Mouse (Mus musculus) liver, embryonic 16.5 days (tissue): ENCODE data around the gene Appl2. TPM values are rescaled to one million over a fixed set of nuclear protein-coding genes. Genes with fewer than 3 reads are reported as not detected.

Source experiments
- ATAC-seq: fragments of 200-750 bp; cut with Nextera tagmentation; 2 replicates; pipeline ENCODE4 v1.8.0; 2017; ENCODE audit warnings: low read depth, mild to moderate bottlenecking, moderate number of reproducible peaks, moderate library complexity
- H3K27ac ChIP-seq: fragments of 300-500 bp; sonication (generic); 2 replicates; pipeline ENCODE4 v1.5.1; 2014; ENCODE audit warnings: mild to moderate bottlenecking, low read length
- H3K27me3 ChIP-seq: fragments of 300-500 bp; sonication (generic); 2 replicates; pipeline ENCODE4 v1.6.1; 2014; ENCODE audit warnings: low read depth, low read length, mixed read lengths; ENCODE audit not compliant: control insufficient read depth, insufficient read depth
- H3K36me3 ChIP-seq: fragments of 300-500 bp; sonication (generic); 2 replicates; pipeline ENCODE4 v1.6.1; 2014; ENCODE audit warnings: mild to moderate bottlenecking; ENCODE audit not compliant: control insufficient read depth, insufficient read depth
- H3K4me1 ChIP-seq: fragments of 300-500 bp; sonication (generic); 2 replicates; pipeline ENCODE4 v1.6.1; 2014; ENCODE audit warnings: low read depth, low read length, mixed read lengths; ENCODE audit not compliant: control insufficient read depth
- H3K4me2 ChIP-seq: fragments of 300-500 bp; sonication (generic); 2 replicates; pipeline ENCODE4 v1.6.1; 2014; ENCODE audit warnings: low read depth, low read length, mixed read lengths
- H3K4me3 ChIP-seq: fragments of 300-500 bp; sonication (generic); 2 replicates; pipeline ENCODE4 v1.5.1; 2014; ENCODE audit warnings: low read depth, mild to moderate bottlenecking, low read length
- H3K9ac ChIP-seq: fragments of 300-500 bp; sonication (generic); 2 replicates; pipeline ENCODE4 v1.6.1; 2014; ENCODE audit warnings: low read depth, low read length
- H3K9me3 ChIP-seq: fragments of 300-500 bp; sonication (generic); replicated peaks from 2 replicates; pipeline ENCODE4 v1.6.1; 2016; ENCODE audit warnings: low read length; ENCODE audit not compliant: control insufficient read depth
- WGBS: fragments of 180-500 bp; shearing (Covaris S2); extraction: QIAGEN DNeasy Blood & Tissue Kit; methylation state at CpG from one replicate; pipeline ENCODE4 v1.1.7; 2014; ENCODE audit not compliant: insufficient replicate concordance; 5-methylcytosine and 5-hydroxymethylcytosine counted together
- polyA plus RNA-seq: library from polyadenylated mRNA; unstranded; fragments of >200 nt; fragmentation: Nextera tagmentation; extraction: Ambion mirVana; gene quantifications from 2 replicates; pipeline ENCODE4 v1.2.1, GENCODE M21; 2015

Appl2 gene
- polyA plus RNA-seq, 1 experiment from 2014 or later: 15.9 TPM

GRCm38 (mm10) chr10:83624841-83625240, 23.7 kb downstream of the Appl2 start:
- Histone ChIP-seq H3K9me3 (no peaks in the 10 kb centered on the region), H3K36me3 (no peaks in the 10 kb centered on the region), H3K4me2 (no peak overlapping the region), H3K9ac (no peak overlapping the region), H3K4me1 (no peaks in the 10 kb centered on the region), H3K27ac (no peak overlapping the region), H3K27me3 (no peaks in the 10 kb centered on the region), H3K4me3 (no peak overlapping the region)
- whole genome bisulfite sequencing: 72% methylated on average over 12 of the region's 12 CpGs
- ATAC-seq: no peak

DNA sequence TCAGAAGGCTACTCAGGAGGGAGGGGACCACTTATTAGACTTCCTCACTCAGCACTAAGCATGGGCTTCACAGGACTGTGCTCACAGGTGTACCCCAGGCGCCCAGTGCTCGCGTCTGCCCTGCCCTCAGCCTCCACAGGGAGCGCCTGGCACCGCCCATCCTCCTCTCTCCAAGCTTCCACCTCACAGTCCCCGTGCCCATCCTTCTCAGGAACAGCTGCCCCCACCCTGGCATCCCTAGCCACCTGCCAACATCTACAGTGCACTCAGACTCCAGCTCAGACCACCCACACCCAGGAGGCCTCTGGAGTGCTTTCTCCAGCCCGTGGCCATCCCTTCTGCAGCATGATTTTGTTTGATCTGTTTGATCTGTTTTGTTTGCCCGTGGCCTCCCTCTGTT, 24.5 kb downstream of the Appl2 start:
- H3K27ac ChIP-seq: no peak overlapping the region
- 67% methylated on average over 8 of the region's 8 CpGs for WGBS

DNA sequence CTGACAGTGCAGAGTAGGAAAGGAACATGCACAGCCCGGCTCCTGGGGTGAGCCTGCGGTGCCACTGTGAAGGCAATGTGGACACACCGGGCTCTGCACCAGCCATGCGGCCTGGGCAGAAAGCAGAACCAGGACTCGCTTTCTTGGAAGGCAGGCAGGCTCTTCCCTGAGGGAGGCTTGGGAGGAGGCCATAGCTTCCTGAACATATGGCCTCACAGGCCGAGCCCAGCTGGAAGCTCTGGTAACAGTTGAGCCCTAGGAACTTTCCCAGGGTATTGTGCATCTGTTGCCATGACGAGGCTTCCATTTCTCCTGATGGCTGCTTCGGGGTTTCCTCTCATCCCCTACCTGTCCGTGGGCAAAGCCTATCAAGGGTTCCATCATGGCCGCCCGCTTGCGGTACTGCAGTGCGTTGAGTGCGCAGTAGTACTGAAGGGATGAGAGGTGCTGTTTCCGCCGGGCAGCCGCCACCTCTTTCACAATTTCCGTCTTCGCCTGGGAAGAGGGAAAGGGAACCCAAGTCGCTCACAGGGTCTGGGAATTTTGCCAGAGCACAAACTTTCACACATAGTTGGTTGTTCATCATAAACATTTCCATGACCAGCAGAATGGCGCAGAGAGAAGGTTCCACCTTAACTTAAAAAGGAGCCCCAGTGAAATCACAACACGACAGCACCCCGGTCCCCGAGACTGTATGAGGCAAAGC, 28.0 kb downstream of the Appl2 start:
- no peak overlapping the region for H3K4me2 ChIP-seq
- no peak overlapping the region for H3K9ac ChIP-seq
- no peaks in the 10 kb centered on the region for H3K36me3 ChIP-seq
- no peak for ATAC-seq
- no peaks in the 10 kb centered on the region for H3K27me3 ChIP-seq
- H3K9me3 ChIP-seq: no peaks in the 10 kb centered on the region
- WGBS: 74% methylated on average over 24 of the region's 24 CpGs
- no peak overlapping the region for H3K4me3 ChIP-seq
- no peak overlapping the region for H3K27ac ChIP-seq
- no peaks in the 10 kb centered on the region for H3K4me1 ChIP-seq

More for the DNA sequence above, 24.5 kb downstream of the Appl2 start:
- H3K4me1 ChIP-seq: no peaks in the 10 kb centered on the region
- no peak overlapping the region for H3K4me2 ChIP-seq
- no peak overlapping the region for H3K9ac ChIP-seq
- ATAC-seq: no peak
- no peak overlapping the region for H3K4me3 ChIP-seq
- no peaks in the 10 kb centered on the region for H3K36me3 ChIP-seq
- no peaks in the 10 kb centered on the region for H3K9me3 ChIP-seq
- H3K27me3 ChIP-seq: no peaks in the 10 kb centered on the region

GRCm38 (mm10) chr10:83618819-83619440, 29.6 kb downstream of the Appl2 start:
- H3K4me2 ChIP-seq: no peak overlapping the region
- H3K27ac ChIP-seq: no peak overlapping the region
- H3K4me1 ChIP-seq: no peaks in the 10 kb centered on the region
- no peak overlapping the region for H3K4me3 ChIP-seq
- WGBS: 67% methylated on average over 12 of the region's 12 CpGs
- H3K9me3 ChIP-seq: no peaks in the 10 kb centered on the region
- no peaks in the 10 kb centered on the region for H3K27me3 ChIP-seq
- H3K9ac ChIP-seq: no peak overlapping the region
- ATAC-seq: no peak
- no peaks in the 10 kb centered on the region for H3K36me3 ChIP-seq

- no peak overlapping the region for H3K4me3 ChIP-seq
- H3K4me2 ChIP-seq: no peak overlapping the region
- H3K4me1 ChIP-seq: no peaks in the 10 kb centered on the region
- no peak for ATAC-seq
- no peaks in the 10 kb centered on the region for H3K9me3 ChIP-seq
- H3K9ac ChIP-seq: no peak overlapping the region
- no peak overlapping the region for H3K27ac ChIP-seq
- no peaks in the 10 kb centered on the region for H3K27me3 ChIP-seq
- WGBS: 52% methylated on average over 10 of the region's 10 CpGs
- no peaks in the 10 kb centered on the region for H3K36me3 ChIP-seq
Measured at GRCm38 (mm10) chr10:83617366-83617765, 31.2 kb downstream of the Appl2 start.

- H3K4me1 ChIP-seq: no peaks in the 10 kb centered on the region
- H3K27ac ChIP-seq: no peak overlapping the region
- WGBS: 75% methylated on average over 14 of the region's 14 CpGs
- H3K36me3 ChIP-seq: peaks cover 3% of the 10 kb centered on the region; the same call in 1 of the 2 replicates
- no peaks in the 10 kb centered on the region for H3K27me3 ChIP-seq
- H3K4me3 ChIP-seq: no peak overlapping the region
- H3K9me3 ChIP-seq: no peaks in the 10 kb centered on the region
- no peak for ATAC-seq
- no peak overlapping the region for H3K4me2 ChIP-seq
- no peak overlapping the region for H3K9ac ChIP-seq
Measured at GRCm38 (mm10) chr10:83612648-83613215, 35.8 kb downstream of the Appl2 start.

GRCm38 (mm10) chr10:83611863-83612262, 36.7 kb downstream of the Appl2 start:
- Histone ChIP-seq H3K36me3 (peaks cover 3% of the 10 kb centered on the region; the same call in 1 of the 2 replicates), H3K9ac (no peak overlapping the region), H3K4me3 (no peak overlapping the region), H3K9me3 (no peaks in the 10 kb centered on the region), H3K4me1 (no peaks in the 10 kb centered on the region), H3K4me2 (no peak overlapping the region), H3K27me3 (no peaks in the 10 kb centered on the region), H3K27ac (no peak overlapping the region)
- 71% methylated on average over 5 of the region's 5 CpGs for WGBS
- no peak for ATAC-seq

- Histone ChIP-seq H3K4me3 (no peak overlapping the region), H3K4me2 (no peak overlapping the region), H3K9ac (no peak overlapping the region), H3K9me3 (no peaks in the 10 kb centered on the region), H3K27me3 (no peaks in the 10 kb centered on the region), H3K36me3 (peaks cover 3% of the 10 kb centered on the region), H3K27ac (no peak overlapping the region), H3K4me1 (no peaks in the 10 kb centered on the region)
- ATAC-seq: no peak
- WGBS: 78% methylated on average over 7 of the region's 7 CpGs
Measured at GRCm38 (mm10) chr10:83610518-83610917, 38.0 kb downstream of the Appl2 start.

GRCm38 (mm10) chr10:83608596-83608995, 39.9 kb downstream of the Appl2 start:
- Histone ChIP-seq H3K27ac (no peak overlapping the region), H3K4me3 (no peak overlapping the region), H3K9me3 (no peaks in the 10 kb centered on the region), H3K4me2 (no peak overlapping the region), H3K36me3 (peaks cover 6% of the 10 kb centered on the region), H3K27me3 (no peaks in the 10 kb centered on the region), H3K4me1 (no peaks in the 10 kb centered on the region), H3K9ac (no peak overlapping the region)
- 73% methylated on average over 8 of the region's 8 CpGs for WGBS
- no peak for ATAC-seq
